Mouse (Mus musculus) spleen, postnatal 14 days (tissue): ENCODE results near the gene Gdap1l1.
"Not testable (repeated sequence)": the region's sequence is repeated elsewhere in the genome, so short reads cannot be mapped to it uniquely, and the experiment has no call there.

Experiments used
- DNase-seq, 2 experiments: peaks; one replicate each; pipeline ENCODE4 v3.0.0; 2021 to 2022; ENCODE audit warnings: low spot score in 2 of 2

Gdap1l1 gene

GRCm38 (mm10) chr2:163438246-163438618 is at the start of gene Gdap1l1:
TSS of gene Gdap1l1 (plus strand) at chr2:163438476.
- DNase-seq: no peak

- no peak for DNase-seq
These were observed 45.8 kb upstream of the Gdap1l1 start for GRCm38 (mm10) chr2:163392436-163392835.

- no peak for DNase-seq
These were observed 45.0 kb upstream of the Gdap1l1 start for GRCm38 (mm10) chr2:163393241-163393640.

GRCm38 (mm10) chr2:163393976-163394375 is 44.3 kb upstream of the Gdap1l1 start:
- DNase-seq: no peak

- DNase-seq: no peak
These were observed 43.3 kb upstream of the Gdap1l1 start for GRCm38 (mm10) chr2:163394977-163395376.

- no peak for DNase-seq
These were observed 41.2 kb upstream of the Gdap1l1 start for GRCm38 (mm10) chr2:163397071-163397470.

GRCm38 (mm10) chr2:163397905-163398304 is 40.4 kb upstream of the Gdap1l1 start, which contains the start of gene Jph2:
TSS of gene Jph2 (minus strand) at chr2:163397993.
- no peak for DNase-seq

- no peak for DNase-seq
These were observed 39.5 kb upstream of the Gdap1l1 start for GRCm38 (mm10) chr2:163398770-163399169.

GRCm38 (mm10) chr2:163399222-163399621 is 39.1 kb upstream of the Gdap1l1 start:
- no peak for DNase-seq

- DNase-seq: peak; percentile 29 to 65
These were observed 37.1 kb upstream of the Gdap1l1 start for GRCm38 (mm10) chr2:163401221-163401620.

GRCm38 (mm10) chr2:163404037-163404815 is 34.0 kb upstream of the Gdap1l1 start:
- no peak for DNase-seq

GRCm38 (mm10) chr2:163410211-163410610 is 28.1 kb upstream of the Gdap1l1 start:
- DNase-seq: no peak

- DNase-seq: not testable (repeated sequence)
These were observed 26.9 kb upstream of the Gdap1l1 start for GRCm38 (mm10) chr2:163411344-163411743.

- DNase-seq: no peak
These were observed 26.4 kb upstream of the Gdap1l1 start for GRCm38 (mm10) chr2:163411840-163412239.

GRCm38 (mm10) chr2:163412419-163412818 is 25.9 kb upstream of the Gdap1l1 start:
- no peak for DNase-seq

- DNase-seq: no peak
These were observed 25.3 kb upstream of the Gdap1l1 start for GRCm38 (mm10) chr2:163412846-163413590.

- no peak for DNase-seq
These were observed 21.2 kb upstream of the Gdap1l1 start for GRCm38 (mm10) chr2:163417026-163417425.

GRCm38 (mm10) chr2:163417830-163418229 is 20.4 kb upstream of the Gdap1l1 start:
- DNase-seq: no peak

GRCm38 (mm10) chr2:163418841-163419345 is 19.4 kb upstream of the Gdap1l1 start:
- DNase-seq: no peak

GRCm38 (mm10) chr2:163419346-163420045 is 18.8 kb upstream of the Gdap1l1 start:
- peak; percentile 98 for DNase-seq

GRCm38 (mm10) chr2:163420366-163420886 is 17.9 kb upstream of the Gdap1l1 start:
- DNase-seq: no peak
